Mouse (Mus musculus): ENCODE data around the gene Plekhh2. TPM values are rescaled to one million over a fixed set of nuclear protein-coding genes. Genes with fewer than 3 reads are reported as not detected.

Gene Plekhh2
- polyA plus RNA-seq, 1 experiment: 12.1 TPM

- no peaks in the 10 kb centered on the region for H3K4me1 ChIP-seq (ENCODE audit: control insufficient read depth, insufficient read depth, low read length)
- DNase-seq: no peak
- no peak overlapping the region for H3K4me3 ChIP-seq (replicated peaks; ENCODE audit: extremely low read depth, low read depth, low read length)
- whole genome bisulfite sequencing: 64% methylated on average over 27 of the region's 27 CpGs
- TF ChIP-seq CTCF (IDR thresholded peaks at IDR 0.05; ENCODE audit: insufficient read depth, low read length) (no peak), POLR2A (IDR thresholded peaks at IDR 0.05; ENCODE audit: borderline replicate concordance, extremely low read depth, low read depth, low read length) (no peak)
Measured at GRCm38 (mm10) chr17:84566773-84567555, 55.3 kb downstream of the Plekhh2 start.

- Histone ChIP-seq H3K4me3 (replicated peaks; ENCODE audit: extremely low read depth, low read depth, low read length) (no peak overlapping the region), H3K4me1 (ENCODE audit: control insufficient read depth, insufficient read depth, low read length) (no peaks in the 10 kb centered on the region)
- no peak for DNase-seq
- no peak for TF ChIP-seq CTCF (IDR thresholded peaks at IDR 0.05; ENCODE audit: insufficient read depth, low read length)
- no peak for TF ChIP-seq POLR2A (IDR thresholded peaks at IDR 0.05; ENCODE audit: borderline replicate concordance, extremely low read depth, low read depth, low read length)
- WGBS: 92% methylated on average over 12 of the region's 12 CpGs
Measured at GRCm38 (mm10) chr17:84568807-84569206, 57.1 kb downstream of the Plekhh2 start.

GRCm38 (mm10) chr17:84569770-84570169, 58.1 kb downstream of the Plekhh2 start:
- DNase-seq: no peak
- Histone ChIP-seq H3K4me3 (replicated peaks; ENCODE audit: extremely low read depth, low read depth, low read length) (no peak overlapping the region), H3K4me1 (ENCODE audit: control insufficient read depth, insufficient read depth, low read length) (no peaks in the 10 kb centered on the region)
- TF ChIP-seq POLR2A (IDR thresholded peaks at IDR 0.05; ENCODE audit: borderline replicate concordance, extremely low read depth, low read depth, low read length): no peak
- no peak for TF ChIP-seq CTCF (IDR thresholded peaks at IDR 0.05; ENCODE audit: insufficient read depth, low read length)
- 87% methylated on average over 8 of the region's 8 CpGs for WGBS

GRCm38 (mm10) chr17:84571629-84572028, 59.9 kb downstream of the Plekhh2 start:
- no peak for TF ChIP-seq CTCF (IDR thresholded peaks at IDR 0.05; ENCODE audit: insufficient read depth, low read length)
- TF ChIP-seq POLR2A (IDR thresholded peaks at IDR 0.05; ENCODE audit: borderline replicate concordance, extremely low read depth, low read depth, low read length): no peak
- Histone ChIP-seq H3K4me1 (ENCODE audit: control insufficient read depth, insufficient read depth, low read length) (no peaks in the 10 kb centered on the region), H3K4me3 (replicated peaks; ENCODE audit: extremely low read depth, low read depth, low read length) (no peak overlapping the region)
- 85% methylated on average over 18 of the region's 18 CpGs for WGBS
- DNase-seq: no peak

DNA sequence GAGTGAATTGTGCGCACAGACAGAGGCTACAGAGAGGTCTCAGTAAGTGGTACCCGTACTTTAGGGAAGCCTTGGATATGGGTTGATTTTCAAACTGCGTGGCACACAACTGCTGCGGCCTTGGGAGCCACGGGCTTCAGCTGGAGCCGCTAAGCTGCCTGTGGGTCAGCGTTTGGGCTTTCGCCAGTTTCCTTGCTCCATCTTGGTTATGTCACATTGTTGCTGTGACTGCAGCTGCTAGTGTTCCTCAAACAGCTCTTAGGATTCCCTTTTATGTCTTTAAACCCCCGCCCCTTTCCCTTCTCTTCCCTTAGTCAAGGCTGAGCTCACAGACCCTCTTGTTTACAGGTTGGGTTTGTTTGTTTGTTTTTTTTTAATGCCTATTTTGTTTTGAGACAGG, 61.6 kb downstream of the Plekhh2 start:
- WGBS: 82% methylated on average over 9 of the region's 9 CpGs
- TF ChIP-seq CTCF (IDR thresholded peaks at IDR 0.05; ENCODE audit: insufficient read depth, low read length): no peak
- TF ChIP-seq POLR2A (IDR thresholded peaks at IDR 0.05; ENCODE audit: borderline replicate concordance, extremely low read depth, low read depth, low read length): no peak
- no peak overlapping the region for H3K4me3 ChIP-seq (replicated peaks; ENCODE audit: extremely low read depth, low read depth, low read length)

GRCm38 (mm10) chr17:84573940-84574339, 62.2 kb downstream of the Plekhh2 start:
- no peak for TF ChIP-seq CTCF (IDR thresholded peaks at IDR 0.05; ENCODE audit: insufficient read depth, low read length)
- TF ChIP-seq POLR2A (IDR thresholded peaks at IDR 0.05; ENCODE audit: borderline replicate concordance, extremely low read depth, low read depth, low read length): no peak
- Histone ChIP-seq H3K4me3 (replicated peaks; ENCODE audit: extremely low read depth, low read depth, low read length) (no peak overlapping the region), H3K4me1 (ENCODE audit: control insufficient read depth, insufficient read depth, low read length) (no peaks in the 10 kb centered on the region)
- 81% methylated on average over 5 of the region's 5 CpGs for WGBS
- no peak for DNase-seq

More for the DNA sequence above, 61.6 kb downstream of the Plekhh2 start:
- no peak for DNase-seq
- H3K4me1 ChIP-seq (ENCODE audit: control insufficient read depth, insufficient read depth, low read length): no peaks in the 10 kb centered on the region

GRCm38 (mm10) chr17:84575108-84575507, 63.4 kb downstream of the Plekhh2 start:
- Histone ChIP-seq H3K4me1 (ENCODE audit: control insufficient read depth, insufficient read depth, low read length) (no peaks in the 10 kb centered on the region), H3K4me3 (replicated peaks; ENCODE audit: extremely low read depth, low read depth, low read length) (no peak overlapping the region)
- no peak for DNase-seq
- no peak for TF ChIP-seq POLR2A (IDR thresholded peaks at IDR 0.05; ENCODE audit: borderline replicate concordance, extremely low read depth, low read depth, low read length)
- no peak for TF ChIP-seq CTCF (IDR thresholded peaks at IDR 0.05; ENCODE audit: insufficient read depth, low read length)
- 79% methylated on average over 5 of the region's 5 CpGs for WGBS

DNA sequence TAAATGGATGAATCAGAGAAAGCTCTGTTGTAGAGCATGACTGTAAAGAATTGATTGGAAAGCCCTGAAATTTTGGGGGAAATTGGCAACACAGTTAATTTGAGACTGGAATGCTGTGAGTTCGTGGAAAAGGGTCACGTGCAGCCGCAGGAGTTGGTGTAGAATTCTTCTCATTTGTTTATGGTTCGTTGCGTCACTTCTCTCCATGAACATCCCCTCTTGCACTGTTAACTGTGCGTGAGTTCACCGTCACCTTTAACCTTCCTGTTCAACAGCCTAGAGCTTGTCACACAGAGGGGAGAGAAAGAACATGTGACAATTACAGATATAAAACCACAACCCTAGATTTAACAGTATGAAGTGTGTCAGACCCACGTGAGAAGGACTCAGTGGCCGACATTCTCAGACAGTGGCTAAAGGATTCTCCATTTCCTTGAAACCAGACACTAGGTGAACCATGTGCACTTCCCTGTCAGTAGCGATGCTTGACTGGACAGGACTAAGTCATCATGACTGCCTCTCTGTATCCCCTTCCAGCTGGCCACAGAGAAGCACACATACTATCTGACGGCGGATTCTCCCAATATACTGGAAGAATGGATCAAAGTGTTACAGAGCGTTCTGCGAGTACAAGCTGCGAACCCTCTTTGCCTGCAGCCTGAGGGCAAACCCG, 65.1 kb downstream of the Plekhh2 start:
- no peaks in the 10 kb centered on the region for H3K4me1 ChIP-seq (ENCODE audit: control insufficient read depth, insufficient read depth, low read length)
- 75% methylated on average over 16 of the region's 16 CpGs for WGBS
- TF ChIP-seq POLR2A (IDR thresholded peaks at IDR 0.05; ENCODE audit: borderline replicate concordance, extremely low read depth, low read depth, low read length) (no peak), CTCF (IDR thresholded peaks at IDR 0.05; ENCODE audit: insufficient read depth, low read length) (no peak)
- H3K4me3 ChIP-seq (replicated peaks; ENCODE audit: extremely low read depth, low read depth, low read length): no peak overlapping the region
- DNase-seq: no peak

DNA sequence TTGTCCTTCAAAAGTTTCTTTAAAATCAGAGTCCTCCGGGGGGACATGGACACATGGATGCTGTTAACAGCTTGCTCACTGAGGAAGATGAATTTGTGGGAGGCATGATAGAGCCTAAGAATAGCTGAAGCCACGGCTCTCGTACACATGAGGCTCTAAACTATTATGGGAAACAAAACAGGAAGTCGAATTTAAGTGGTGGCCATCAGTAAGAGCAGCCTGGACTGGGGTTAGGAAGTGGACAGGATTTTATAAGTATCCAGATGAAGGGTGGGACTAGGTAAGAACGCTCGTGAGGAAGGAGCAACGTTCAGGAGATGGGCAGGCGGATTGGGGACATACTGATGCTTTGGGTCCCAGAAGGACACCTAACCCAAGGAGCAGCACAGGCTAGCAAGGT, 67.6 kb downstream of the Plekhh2 start:
- Histone ChIP-seq H3K4me3 (replicated peaks; ENCODE audit: extremely low read depth, low read depth, low read length) (no peak overlapping the region), H3K4me1 (ENCODE audit: control insufficient read depth, insufficient read depth, low read length) (no peaks in the 10 kb centered on the region)
- DNase-seq: no peak
- no peak for TF ChIP-seq POLR2A (IDR thresholded peaks at IDR 0.05; ENCODE audit: borderline replicate concordance, extremely low read depth, low read depth, low read length)
- TF ChIP-seq CTCF (IDR thresholded peaks at IDR 0.05; ENCODE audit: insufficient read depth, low read length): no peak
- WGBS: 45% methylated on average over 8 of the region's 8 CpGs

- Histone ChIP-seq H3K4me3 (replicated peaks; ENCODE audit: extremely low read depth, low read depth, low read length) (no peak overlapping the region), H3K4me1 (ENCODE audit: control insufficient read depth, insufficient read depth, low read length) (no peaks in the 10 kb centered on the region)
- TF ChIP-seq POLR2A (IDR thresholded peaks at IDR 0.05; ENCODE audit: borderline replicate concordance, extremely low read depth, low read depth, low read length) (no peak), CTCF (IDR thresholded peaks at IDR 0.05; ENCODE audit: insufficient read depth, low read length) (no peak)
- WGBS: 90% methylated on average over 10 of the region's 10 CpGs
- no peak for DNase-seq
Measured at GRCm38 (mm10) chr17:84579817-84580216, 68.1 kb downstream of the Plekhh2 start.

All from lung, adult 2 months (tissue).